Mouse (Mus musculus) mouse embryonic stem cell (cell line): ENCODE results near the gene Sox18.

Experiments used
- in situ Hi-C, 2 experiments: fragments of 300-500 bp; cut with MboI; formaldehyde crosslinking; loops; 1 replicate in 1 of 2; 3 replicates in 1 of 2; pipeline ENCODE4 v1.14.3; 2019 to 2020; ENCODE audit warnings: low sequenced_read_pairs in 2 of 2, low pct_unique_long_range_greater_than_20kb in 1 of 2, mixed read lengths in 1 of 2; ENCODE audit not compliant: unreplicated experiment in 1 of 2

The Sox18 gene

GRCm38 (mm10) chr2:181671326-181671725 lies at the start of gene Sox18:
TSS of gene Sox18 (minus strand) at chr2:181671640.
- in situ Hi-C loops = no loop called here

DNA sequence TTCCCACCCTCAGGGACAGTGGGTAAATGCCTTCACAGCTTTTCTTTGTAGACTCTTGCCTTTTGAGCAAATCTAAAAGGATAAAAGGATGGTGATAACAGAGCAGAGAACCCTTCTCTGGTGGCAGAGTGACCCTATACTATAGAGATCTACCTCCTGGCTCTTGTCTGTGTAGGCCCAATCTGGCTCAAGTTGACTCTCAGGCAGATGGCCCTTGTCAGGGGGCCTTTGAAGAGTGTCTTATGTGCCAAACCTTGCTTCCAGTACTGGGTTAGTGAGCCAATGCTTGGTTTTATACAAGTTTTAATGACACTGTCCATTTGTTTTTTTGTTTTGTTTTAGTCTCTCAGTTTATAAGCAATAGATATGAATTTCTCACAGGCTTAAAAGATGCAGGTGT lies 49.8 kb upstream of the Sox18 start:
- in situ Hi-C loops = loop anchor here in 1 of 2 experiments (10.0 kb wide), 1 partner anchor 144 kb away; the partner anchor contains the start of gene Polr3k

GRCm38 (mm10) chr2:181720061-181720460 lies 48.6 kb upstream of the Sox18 start:
- in situ Hi-C loops = loop anchor here in 1 of 2 experiments (10.0 kb wide), 1 partner anchor 145 kb away; the partner anchor contains the start of gene Polr3k

- in situ Hi-C loops = no loop called here
These were observed 45.6 kb upstream of the Sox18 start for GRCm38 (mm10) chr2:181716991-181717390.

GRCm38 (mm10) chr2:181715382-181715781 lies 43.9 kb upstream of the Sox18 start:
- in situ Hi-C loops = no loop called here

DNA sequence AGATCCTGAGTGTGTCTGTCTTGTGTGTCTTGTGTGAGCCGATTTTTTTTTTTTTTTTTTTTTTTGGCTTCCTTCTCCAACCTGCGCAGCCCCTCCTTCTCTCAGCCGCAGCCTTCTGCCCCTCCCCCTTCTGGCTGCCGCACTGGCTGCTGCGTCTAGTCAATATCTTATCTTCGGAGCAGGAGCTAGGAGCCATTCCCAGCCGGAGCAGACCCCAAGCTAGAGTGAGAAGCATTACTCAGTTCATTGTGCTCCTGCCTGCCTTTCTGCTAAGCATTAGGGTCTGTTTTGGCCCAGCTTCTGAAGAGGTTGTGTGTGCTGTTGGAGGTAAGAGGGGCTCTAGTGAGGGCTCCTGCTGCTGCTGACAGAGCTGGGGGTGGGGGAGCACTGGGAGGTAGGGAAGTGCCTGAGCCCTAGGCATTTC lies 43.5 kb upstream of the Sox18 start, which contains the start of gene Oprl1:
Gene Oprl1, plus strand, starts transcription at position 114 of the 424 bp plus-strand sequence.
- in situ Hi-C loops = no loop called here

- in situ Hi-C loops = no loop called here
These were observed 42.3 kb upstream of the Sox18 start for GRCm38 (mm10) chr2:181713749-181714148.

DNA sequence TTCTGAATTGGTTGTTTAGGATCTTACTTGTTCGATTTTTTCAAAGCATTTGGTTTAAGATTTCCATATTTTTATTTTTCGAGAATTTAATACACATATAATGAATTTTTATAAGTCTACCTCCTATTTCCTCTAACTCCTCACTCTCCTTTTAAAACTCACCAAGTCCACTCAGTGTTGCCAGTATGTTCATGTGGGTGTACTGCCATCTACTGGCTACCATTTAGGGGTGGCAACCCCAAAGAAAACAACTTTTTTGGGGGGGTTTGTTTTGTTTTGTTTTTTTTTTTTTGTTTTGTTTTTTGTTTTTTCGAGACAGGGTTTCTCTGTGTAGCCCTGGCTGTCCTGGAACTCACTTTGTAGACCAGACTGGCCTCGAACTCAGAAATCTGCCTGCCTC lies 35.2 kb upstream of the Sox18 start:
- in situ Hi-C loops = no loop called here

DNA sequence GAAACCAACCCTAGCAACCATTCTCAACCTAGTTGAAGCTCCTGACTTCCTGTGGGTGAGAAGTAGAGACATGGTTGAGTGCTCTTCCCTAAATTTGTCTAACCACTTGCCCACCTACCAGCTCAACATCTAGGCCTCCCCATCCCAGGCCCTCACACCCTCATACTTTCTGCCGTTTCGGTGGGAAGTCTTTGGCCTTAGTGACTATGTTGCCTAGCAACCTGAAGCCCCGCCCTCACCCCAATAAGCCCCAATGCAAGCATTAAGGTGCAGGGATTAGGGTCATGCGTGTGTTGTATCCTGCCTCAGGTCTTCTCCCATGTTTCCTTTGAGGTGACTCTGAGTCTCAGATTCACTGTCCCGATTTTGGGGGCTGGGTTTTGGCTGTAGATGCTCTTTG lies 26.8 kb upstream of the Sox18 start, which contains the start of gene Lkaaear1:
Gene Lkaaear1, minus strand, starts transcription at position 202 of the 400 bp plus-strand sequence.
- in situ Hi-C loops = no loop called here

- in situ Hi-C loops = no loop called here
These were observed 25.5 kb upstream of the Sox18 start for GRCm38 (mm10) chr2:181696801-181697420.

GRCm38 (mm10) chr2:181695776-181696175 lies 24.3 kb upstream of the Sox18 start:
- in situ Hi-C loops = no loop called here

DNA sequence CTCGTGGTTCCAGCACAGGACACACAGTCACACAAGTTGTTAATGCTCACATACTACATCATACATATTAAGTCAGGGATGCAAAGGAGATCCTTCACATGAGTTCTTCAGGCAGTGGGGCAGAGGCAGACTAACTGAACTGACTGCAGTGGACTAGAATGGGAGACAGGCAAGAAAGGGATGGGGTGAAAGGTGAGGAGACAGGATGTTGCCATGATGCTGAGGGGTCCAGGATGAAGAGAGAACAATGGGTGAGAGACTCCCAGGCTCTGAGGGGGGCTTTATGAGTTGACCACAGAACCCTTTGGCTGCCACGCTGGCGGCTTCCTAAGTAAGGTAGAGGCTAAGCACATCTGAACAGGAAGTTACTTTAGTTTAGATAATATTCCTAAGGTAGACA lies 23.1 kb upstream of the Sox18 start:
- in situ Hi-C loops = no loop called here

- in situ Hi-C loops = no loop called here
These were observed 22.2 kb upstream of the Sox18 start, which contains the start of gene Rgs19 for GRCm38 (mm10) chr2:181693339-181694280. TSS of gene Rgs19 (minus strand) at chr2:181693977.

- in situ Hi-C loops = no loop called here
These were observed 20.9 kb upstream of the Sox18 start for GRCm38 (mm10) chr2:181692304-181692703.

DNA sequence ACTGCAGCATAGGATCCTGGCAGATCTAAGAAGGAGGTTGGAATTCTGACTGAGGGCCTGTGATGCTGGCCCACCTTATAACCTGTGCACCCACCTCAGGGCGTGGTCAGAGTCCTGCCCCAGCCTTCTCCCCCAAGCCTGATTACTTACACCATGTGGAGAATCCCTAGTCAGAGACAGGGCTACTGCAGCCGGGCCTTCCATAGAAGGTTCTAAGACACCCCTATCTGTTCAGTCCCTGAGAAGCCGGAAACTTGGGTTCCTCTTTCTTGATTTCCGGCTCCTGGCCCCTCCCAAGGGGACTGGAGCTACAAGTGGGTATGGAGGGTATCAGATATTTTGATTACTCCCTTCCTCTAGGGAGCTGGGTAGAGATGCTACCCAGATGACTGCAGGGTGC lies 20.1 kb upstream of the Sox18 start:
- in situ Hi-C loops = no loop called here

GRCm38 (mm10) chr2:181691083-181691482 lies 19.6 kb upstream of the Sox18 start:
- in situ Hi-C loops = no loop called here

- in situ Hi-C loops = no loop called here
These were observed 18.2 kb upstream of the Sox18 start for GRCm38 (mm10) chr2:181689466-181690160.

- in situ Hi-C loops = no loop called here
These were observed 16.1 kb upstream of the Sox18 start for GRCm38 (mm10) chr2:181687586-181687985.

GRCm38 (mm10) chr2:181685686-181686085 lies 14.2 kb upstream of the Sox18 start:
- in situ Hi-C loops = no loop called here
